Mouse (Mus musculus): Measurements from ENCODE around the gene Car7. TPM values are rescaled to one million over a fixed set of nuclear protein-coding genes. Genes with fewer than 3 reads are reported as not detected.
"Not testable (repeated sequence)": the region's sequence is repeated elsewhere in the genome, so short reads cannot be mapped to it uniquely, and the experiment has no call there.

The Car7 gene
- total RNA-seq, 2 experiments from 2014 or later = 0.44 TPM; not detected in 1

DNA sequence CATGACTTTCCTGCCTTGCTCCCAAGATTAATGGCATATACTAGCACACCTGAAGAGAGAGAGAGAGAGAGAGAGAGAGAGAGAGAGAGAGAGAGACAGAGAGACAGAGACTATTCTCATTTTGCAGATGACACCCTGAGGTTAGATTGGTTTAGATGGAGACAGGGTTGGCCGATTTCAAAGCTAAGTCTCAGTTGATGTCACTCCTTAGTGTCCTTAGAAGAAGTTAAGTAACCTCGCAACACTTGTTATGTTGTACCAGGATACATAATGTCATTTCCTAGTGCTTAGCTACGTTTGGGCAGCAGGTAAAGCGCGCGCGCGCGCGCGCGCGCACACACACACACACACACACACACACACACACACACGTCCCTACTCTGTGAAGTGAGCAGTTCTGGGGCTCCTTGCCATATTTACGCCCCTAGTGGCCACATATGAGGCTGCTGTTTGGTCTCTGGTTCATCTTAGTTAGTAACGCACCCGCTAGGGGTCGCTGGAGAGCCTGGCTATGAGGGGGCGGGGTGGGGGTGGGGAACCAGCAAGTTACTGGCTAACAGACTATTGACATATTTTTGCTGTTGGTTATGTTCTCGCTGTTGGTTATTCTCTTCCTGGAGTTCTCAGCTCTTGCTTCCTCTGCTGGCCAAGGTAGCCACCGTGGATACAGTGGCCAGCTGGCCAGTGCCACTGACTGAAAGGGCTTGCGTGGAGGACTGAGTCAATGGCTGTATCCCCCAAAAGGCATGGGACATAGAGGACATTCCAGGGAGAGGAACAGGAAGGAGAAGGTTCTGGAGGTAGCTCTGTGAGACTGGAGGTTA, 30.4 kb downstream of the Car7 start:
- peak; percentile 100 for ATAC-seq (ENCODE audit: poor library complexity, severe bottlenecking)

GRCm38 (mm10) chr8:104565457-104565798, 30.9 kb downstream of the Car7 start:
- ATAC-seq (ENCODE audit: poor library complexity, severe bottlenecking) = no peak

DNA sequence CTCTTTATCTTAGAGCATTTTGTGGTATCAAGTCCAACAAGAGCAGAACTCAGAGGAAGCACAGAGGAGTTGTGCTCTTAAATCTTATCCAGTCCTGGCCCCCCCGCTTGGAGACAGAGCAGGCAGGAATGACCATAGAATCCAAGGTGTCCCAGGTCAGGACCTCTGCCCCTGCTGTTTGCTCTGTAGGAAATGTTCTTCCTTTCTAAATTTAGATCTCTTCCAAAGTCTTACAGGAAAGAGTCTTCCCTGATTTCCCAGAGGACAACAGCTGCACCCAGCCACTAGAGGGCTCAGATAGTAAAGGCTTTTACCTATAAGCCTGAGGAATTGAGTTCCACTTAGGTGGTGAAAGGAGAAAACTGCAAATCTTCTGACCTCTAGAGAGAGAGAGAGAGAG, 35.1 kb downstream of the Car7 start:
- ATAC-seq (ENCODE audit: poor library complexity, severe bottlenecking) = no peak

- ATAC-seq (ENCODE audit: poor library complexity, severe bottlenecking) = peak; percentile 93
Observed at GRCm38 (mm10) chr8:104570436-104571343, 36.2 kb downstream of the Car7 start.

DNA sequence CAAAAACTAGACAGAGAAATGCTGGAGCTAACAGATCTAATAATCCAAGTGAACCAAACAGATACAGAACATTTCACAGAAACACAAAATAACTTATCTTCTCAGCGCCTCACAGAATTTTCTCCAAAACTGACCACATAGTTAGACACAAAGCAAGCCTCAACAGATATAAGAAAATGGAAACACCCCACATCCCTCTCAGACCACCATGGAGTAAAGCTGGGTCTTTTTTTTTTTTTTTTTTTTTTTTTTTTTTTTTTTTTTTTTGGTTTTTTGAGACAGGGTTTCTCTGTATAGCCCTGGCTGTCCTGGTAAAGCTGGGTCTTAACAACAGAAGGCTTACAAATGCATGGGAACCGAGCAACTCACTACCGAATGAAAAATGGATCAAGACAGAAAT, 42.3 kb downstream of the Car7 start:
- ATAC-seq (ENCODE audit: poor library complexity, severe bottlenecking) = no peak

DNA sequence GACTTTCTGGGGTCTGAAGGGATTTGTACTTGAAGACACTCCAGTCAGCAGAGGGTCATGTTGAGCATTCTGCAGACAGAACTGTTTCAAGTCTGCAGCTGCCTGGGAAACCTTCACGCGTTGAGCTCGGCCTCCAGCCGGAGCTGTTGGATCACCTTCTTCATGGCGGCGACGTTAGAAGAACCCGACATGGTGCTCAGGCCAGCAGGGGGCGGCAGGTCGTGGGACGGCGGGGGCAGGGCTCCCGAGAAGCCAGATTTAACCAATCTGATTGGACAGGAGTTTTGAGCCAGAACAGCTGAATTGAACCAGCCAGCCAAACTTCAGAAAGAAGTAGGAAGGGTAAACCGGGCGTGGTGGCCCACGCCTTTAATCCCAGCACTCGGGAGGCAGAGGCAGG, 43.1 kb downstream of the Car7 start:
- not testable (repeated sequence) for ATAC-seq (ENCODE audit: poor library complexity, severe bottlenecking)

DNA sequence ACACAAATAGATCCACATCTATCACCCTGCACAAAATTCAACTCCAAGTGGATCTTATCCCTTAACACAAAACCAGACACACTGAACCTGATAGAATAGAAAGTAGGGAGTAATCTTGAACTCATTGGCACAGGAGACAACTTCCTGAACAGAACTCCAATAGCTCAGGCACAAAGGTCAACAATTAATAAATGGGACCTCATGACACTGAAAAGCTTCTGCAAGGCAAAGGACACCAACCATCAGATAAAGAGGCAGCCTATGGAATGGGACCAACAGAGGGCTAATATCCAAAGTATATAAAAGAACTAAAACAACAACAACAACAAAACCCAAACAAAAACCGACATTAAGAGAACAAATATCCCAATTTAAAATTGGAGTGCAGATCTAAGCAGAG, 50.0 kb downstream of the Car7 start:
- no peak for ATAC-seq (ENCODE audit: poor library complexity, severe bottlenecking)

GRCm38 (mm10) chr8:104590284-104590683, 55.8 kb downstream of the Car7 start:
- ATAC-seq (ENCODE audit: poor library complexity, severe bottlenecking) = no peak

DNA sequence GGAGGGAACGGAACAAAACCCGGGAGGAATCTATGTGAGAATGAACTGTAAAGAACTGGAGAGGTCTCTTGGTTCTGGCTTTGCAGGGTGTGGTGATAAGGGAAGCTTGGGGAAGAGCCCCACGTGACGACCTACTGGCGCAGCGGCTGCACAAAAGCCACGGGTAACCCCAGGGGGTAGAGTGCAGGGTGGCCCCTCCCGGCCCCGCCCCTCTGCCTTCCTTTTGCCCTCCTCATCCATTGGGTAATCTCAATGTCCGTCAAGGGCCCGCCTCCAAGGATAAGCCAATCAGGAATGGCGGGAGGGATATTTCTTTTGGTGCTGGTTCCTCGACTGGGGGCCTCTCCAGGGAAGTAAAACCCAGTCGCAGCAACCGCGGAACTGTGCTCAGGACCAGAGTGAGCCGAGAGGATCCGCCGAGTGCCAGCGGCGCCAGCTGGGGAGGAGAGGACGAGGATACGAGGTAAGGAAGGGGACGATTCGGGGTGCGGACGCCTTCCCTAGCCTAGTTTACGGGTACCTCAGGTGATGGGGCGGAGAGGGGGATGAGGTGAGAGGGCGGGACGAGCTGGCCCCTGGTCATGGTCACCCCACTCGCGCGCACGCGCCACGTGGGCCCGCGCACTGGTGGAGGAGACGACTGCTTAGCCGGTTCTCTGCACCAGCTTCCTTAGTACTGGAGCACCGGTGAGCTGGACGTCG, 56.8 kb downstream of the Car7 start, which contains the start of gene Pdp2:
Gene Pdp2, plus strand, starts transcription at position 319 of the 702 bp plus-strand sequence.
- ATAC-seq (ENCODE audit: poor library complexity, severe bottlenecking) = peak; percentile 91

DNA sequence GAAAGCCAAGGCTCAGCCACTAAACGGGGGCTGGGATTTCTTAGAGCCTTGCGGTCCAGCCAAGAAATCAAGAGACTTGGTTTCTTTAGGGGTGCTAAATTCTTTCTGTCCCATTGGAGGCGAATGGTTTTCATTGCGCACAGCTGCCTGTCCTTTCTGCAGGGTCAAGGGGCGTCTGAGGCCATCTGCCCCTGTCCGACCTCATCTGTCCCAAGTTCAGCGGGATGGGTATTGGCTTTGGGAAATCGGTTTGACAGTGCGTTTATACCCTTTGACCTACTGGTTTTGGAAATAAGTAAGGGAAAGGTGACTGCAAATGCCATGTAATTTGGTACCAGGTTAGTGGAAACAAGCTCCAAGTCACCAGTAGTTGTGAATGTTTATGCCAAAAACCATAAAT, 57.4 kb downstream of the Car7 start:
- no peak for ATAC-seq (ENCODE audit: poor library complexity, severe bottlenecking)

GRCm38 (mm10) chr8:104592566-104592965, 58.1 kb downstream of the Car7 start:
- ATAC-seq (ENCODE audit: poor library complexity, severe bottlenecking) = no peak

- ATAC-seq (ENCODE audit: poor library complexity, severe bottlenecking) = no peak
Observed at GRCm38 (mm10) chr8:104593536-104594325, 59.2 kb downstream of the Car7 start.

DNA sequence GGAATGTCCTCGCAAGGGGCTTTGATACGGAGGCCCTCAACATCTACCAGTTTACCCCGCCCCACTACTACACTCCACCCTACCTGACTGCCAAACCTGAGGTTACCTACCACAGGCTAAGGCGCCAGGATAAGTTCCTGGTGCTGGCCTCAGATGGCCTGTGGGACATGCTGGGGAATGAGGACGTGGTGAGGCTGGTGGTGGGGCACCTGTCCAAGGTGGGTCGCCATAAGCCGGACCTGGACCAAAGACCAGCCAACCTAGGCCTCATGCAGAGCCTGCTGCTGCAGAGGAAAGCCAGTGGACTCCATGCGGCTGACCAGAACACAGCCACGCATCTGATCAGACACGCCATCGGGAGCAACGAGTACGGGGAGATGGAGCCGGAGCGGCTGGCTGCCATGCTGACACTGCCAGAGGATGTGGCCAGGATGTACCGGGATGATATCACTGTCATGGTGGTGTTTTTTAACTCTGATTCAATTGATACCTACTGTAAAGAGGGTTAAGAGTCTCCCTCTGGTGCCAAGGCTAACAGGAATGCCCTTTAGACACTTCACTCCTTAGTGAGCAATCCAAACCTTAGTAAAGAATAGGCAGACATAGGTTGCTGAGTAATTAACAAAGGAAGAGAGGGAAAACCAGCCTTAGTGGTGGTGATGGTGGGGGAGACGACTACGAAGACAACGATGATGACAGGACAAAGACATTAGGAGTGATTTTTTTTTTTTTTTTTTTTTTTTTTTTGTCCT, 60.3 kb downstream of the Car7 start:
- ATAC-seq (ENCODE audit: poor library complexity, severe bottlenecking) = no peak

GRCm38 (mm10) chr8:104595773-104596536, 61.5 kb downstream of the Car7 start:
- ATAC-seq (ENCODE audit: poor library complexity, severe bottlenecking) = peak; percentile 61

- no peak for ATAC-seq (ENCODE audit: poor library complexity, severe bottlenecking)
Observed at GRCm38 (mm10) chr8:104597656-104598055, 63.2 kb downstream of the Car7 start.

DNA sequence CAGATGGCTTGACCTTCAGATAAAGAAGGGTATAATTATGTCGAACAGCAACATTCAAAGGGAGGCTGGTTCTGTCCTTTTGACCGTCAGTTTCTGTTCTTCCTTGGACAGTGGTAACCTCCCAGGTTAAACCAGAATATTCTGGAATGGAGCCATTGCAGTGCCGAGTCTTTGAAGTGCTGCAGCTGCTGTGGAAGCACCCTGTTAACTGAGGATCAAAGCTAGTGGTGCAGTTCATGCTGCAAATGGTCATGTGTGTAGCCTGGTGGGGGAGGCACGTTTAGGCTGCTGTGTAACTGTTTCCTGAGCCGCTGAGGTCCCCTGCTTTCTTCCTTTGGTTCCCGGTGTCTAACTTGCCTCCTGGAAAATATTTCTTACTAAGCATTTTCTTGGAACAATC, 64.0 kb downstream of the Car7 start:
- no peak for ATAC-seq (ENCODE audit: poor library complexity, severe bottlenecking)
